Mouse (Mus musculus) CD8-positive naive resting alpha-beta T cell, adult 2 months (primary cell): ENCODE measurements around the gene Map4k3.
A peak's percentile ranks its signal among the peaks of the same experiment; 100 is the strongest.
"Not testable (repeated sequence)": the region's sequence is repeated elsewhere in the genome, so short reads cannot be mapped to it uniquely, and the experiment has no call there.

Experiments
- DNase-seq, 2 experiments: peaks; one replicate each; pipeline ENCODE4 v3.0.0; 2022; ENCODE audit warnings: low read depth in 2 of 2, low spot score in 2 of 2

Gene Map4k3

DNA sequence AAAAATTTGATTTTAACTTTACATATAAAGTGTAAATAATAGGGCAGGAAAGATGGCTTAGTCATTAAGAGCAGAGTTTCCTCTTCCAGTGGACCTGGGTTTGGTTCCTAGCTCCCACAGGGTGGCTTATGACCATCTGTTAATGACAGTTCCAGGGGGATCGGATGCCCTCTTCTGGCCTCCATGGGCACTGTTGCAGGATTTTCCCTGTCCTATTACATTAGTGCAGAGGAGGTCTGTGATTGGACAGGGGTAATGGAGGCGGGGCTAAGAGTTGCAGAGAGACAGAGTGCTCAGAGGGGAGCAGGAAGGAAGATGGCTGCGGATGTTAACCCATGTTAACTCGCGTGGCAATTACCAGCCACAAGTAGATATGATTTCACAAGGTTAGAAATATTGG, 95.4 kb downstream of the Map4k3 start:
- no peak for DNase-seq

DNA sequence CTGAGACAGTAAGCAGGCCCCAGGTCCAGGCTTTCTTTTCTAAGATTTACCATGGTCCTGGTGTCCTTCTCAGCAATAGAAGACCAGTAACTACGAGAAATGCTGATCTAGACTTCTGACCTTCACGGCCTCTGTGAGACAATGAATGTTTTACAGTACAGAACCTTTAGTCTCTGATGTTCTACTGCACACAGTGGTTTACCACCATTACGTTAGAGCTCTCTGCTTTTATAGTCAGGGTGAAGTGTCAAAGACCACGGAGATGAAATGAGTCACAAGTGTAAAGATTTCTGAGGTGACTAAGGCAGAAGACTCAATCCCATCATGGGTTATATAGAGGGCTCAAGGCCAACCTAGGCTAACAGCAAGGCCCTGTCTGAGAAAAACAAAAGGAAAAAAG, 95.9 kb downstream of the Map4k3 start:
- no peak for DNase-seq

DNA sequence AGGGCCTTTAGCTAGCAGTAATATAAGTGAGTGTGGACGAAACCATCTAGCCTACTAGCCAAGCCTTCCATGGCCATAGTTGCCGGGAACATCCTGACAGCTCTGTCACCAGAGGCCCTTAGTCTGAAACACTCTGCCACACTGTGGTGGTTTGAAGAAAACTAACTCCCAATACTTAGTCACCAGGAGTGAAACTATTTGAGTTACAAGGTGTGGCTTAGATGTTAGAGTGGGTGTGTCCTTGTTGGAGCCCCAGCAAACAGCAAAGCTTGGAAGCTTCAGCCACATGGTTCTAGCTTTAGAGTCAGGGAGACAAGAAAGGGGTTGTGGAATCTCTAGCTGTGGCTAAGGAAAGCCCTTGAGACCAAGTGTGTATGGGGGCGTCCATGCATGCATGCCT, 97.3 kb downstream of the Map4k3 start:
- DNase-seq: no peak

DNA sequence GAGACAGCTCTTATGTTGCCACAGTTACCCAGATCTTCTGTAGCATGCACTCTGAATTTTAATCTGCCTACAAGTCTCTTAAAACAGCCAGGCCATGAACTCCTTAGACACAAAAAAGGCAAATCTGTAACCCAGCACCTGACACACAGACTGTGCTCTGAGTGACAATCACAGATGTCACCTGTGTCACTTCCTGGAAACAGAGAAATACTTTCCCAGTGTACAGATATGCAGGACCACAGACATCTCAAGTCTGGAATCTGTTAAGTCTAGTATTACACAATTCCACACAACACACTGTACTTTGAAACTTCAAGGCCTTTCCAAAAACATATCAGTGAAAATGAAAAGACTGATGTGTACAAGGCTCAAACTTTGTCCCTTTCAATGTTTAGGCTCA, 103.3 kb downstream of the Map4k3 start:
- DNase-seq: no peak

DNA sequence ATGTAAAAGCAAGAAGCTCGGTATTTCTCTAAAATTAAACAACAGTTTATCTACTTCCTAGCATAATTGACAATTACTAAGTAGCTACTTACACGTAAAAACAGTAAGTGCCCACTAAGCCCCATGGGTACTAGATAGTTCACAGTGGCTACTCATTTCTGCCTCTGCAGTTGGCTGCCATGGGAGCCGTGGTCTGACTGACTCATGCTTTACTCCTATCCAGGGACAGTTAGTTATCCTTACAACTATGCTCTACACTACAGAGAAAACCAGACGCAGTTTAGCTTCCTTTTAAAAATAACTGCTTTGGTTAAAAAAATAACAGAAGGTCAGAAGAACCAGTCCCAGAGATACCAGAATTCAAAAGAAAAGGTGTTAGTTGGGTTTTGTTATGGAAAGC, 106.6 kb downstream of the Map4k3 start:
- no peak for DNase-seq

DNA sequence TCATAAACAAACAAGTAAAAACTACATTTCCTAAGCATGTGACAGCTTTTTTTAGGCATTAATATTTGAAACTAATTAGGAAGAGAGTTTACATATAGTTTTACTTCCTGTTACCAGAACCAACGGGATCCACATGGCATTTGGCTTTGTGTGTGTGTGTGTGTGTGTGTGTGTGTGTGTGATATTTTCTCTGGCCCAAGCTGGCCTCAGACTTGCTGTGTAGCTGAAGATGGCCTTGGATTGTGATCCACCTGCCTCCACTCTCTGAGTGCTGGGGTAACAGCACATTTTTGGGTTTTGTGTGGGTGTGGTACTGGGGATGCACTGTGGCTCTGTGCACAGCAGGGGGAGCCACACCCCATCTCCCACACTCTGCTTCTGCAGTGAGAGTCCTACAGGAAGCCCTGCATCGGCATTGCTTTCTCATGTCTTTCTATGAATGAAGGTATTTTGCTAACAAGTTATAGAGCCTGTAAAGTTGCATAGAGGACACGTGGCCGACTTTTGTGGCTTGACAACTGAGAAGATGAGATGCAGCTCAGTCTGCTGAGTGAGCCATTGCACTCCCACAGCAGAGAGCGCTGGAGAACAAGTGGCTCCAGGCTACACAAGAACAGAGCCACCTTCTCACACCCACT, 107.4 kb downstream of the Map4k3 start:
- peak; percentile 23 to 46 for DNase-seq

DNA sequence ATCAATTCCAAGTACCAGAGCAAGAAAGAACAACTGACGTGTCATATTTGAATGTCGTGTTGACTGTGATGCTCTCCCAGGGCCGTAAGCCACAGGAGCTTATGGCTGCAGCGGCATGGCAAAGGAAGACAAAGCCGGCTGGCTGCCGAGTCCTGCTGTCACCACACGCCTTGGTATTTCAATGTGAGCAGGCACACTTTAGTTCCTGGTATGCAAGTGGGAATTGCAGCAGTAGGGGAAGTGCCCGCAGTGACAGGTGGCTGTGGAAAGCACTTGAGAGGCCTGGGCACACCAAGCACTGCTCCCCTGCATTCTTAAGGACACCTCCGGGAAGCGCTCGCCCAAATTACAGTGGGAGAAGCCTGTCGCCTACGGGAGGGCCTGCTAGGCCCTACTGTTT, 108.7 kb downstream of the Map4k3 start:
- DNase-seq: no peak

DNA sequence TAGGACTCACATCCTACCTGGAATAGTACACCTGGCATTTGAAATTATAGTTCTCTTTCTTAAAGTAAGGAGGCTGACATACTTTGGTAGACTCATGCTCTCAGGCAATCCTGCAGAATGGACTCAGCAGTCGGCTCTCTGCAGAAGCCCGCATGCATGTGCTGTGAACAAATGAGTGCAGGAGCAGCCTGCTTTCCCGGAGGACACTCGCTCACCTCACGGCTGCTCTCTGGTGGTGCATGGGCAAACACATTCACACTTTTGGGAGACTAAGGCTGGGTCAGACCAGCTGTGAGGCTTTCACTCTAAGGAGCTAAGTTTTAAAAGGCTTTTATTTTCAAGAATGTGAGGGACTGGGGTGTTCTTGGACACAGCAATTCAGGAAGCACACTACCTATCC, 109.4 kb downstream of the Map4k3 start:
- no peak for DNase-seq

DNA sequence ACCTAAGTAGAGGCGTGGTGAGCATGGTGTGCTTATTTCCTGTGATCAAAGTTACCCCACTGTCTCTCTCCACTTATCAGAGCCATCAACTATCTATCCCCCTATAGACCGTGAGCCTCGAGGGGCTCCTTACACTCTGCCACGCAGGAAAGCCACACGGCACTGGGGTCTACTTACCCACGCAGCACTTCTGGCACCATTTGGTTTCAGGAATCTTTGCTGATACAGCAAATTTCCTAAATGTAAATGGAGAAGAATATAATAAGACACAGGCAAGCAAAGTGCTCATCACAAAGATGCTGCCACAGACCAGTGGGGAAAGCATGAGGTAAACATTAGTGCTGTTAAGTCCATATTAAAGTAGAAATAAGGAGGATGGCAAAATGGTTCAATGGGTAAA, 124.5 kb downstream of the Map4k3 start:
- DNase-seq: no peak

DNA sequence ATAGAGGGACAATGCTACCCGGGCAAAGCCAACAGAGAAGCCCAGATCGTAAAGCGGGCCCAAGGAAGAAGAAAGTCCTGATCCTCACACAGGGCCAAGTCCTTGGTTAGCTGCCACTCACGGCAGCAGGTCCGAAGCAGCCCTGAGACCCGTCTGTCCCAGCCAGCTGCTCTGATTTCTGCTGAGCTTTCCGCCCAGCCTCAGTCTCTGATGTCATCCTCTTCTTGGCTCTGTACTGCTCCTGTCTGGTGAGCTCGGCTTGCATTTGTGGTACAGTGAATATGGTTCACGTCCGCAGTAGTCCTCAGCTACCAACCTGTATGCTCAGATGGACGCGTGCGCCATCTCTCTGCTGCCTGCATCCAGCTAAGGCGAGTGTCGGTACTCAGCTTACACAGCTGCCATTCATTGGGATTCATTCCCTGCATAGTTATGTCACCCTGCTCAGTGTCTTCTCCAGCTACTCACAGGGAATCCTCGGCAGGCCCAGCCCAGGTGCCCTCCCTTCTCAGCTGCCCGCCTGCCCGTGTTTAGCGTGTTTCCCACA, 125.1 kb downstream of the Map4k3 start:
- DNase-seq: no peak

DNA sequence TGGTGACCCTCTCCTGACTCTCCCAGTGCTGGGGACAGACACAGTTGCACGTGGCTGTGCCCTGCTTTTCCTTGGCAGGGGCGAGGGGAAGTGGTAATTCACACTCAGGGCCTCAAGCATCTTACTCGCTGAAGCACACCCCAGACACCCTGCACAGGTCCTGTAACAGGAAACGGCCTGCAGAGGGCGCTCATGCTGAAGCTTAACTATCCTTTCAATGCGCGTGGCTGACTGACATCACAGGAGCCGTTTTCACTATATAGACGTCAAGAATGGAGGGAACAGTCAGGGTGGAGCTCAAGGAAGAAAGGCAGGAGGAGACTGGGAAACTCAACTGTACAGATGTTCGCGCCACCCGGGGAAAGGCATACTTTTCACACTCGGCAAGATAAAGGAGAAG, 126.9 kb downstream of the Map4k3 start:
- DNase-seq: peak in 1 of 2 experiments; percentile 12

DNA sequence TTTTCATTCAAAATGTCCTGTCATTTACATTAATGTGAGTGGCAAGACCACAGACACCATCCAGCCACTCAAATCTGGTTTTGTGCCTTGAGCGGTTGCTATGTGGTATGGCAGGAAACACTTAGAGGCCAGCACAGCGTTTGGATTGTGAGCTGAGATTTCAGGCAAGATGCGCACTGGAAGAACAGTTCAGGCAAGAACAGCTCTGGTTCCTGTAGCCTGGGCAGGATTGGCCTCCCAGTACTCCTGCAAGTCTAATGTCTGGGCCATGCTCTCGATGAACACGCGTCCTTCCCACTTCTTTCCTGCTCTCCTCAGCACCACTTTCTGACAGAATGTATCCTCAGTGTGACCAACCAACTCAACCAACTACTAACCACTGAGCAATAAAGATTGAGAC, 145.2 kb downstream of the Map4k3 start:
- no peak for DNase-seq

DNA sequence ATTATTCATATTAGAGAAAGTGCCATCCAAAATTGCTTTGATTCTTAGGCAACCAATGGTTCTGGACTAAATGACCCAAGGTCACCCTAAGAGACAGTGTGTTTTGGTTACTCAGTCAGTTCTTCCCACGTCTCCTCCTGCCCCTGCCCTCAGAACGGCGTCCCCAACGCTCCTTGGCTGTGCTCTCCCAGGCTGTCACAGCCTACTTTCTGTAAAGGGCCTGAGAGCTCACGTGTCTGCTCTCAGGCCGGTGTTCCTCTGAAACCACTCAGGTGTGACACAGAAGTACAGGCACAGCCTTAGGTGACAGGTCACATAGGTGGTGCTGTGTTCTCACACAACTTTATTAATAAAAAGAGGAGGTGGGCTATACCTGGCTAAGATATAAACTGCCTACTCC, 148.4 kb downstream of the Map4k3 start:
- DNase-seq: no peak

DNA sequence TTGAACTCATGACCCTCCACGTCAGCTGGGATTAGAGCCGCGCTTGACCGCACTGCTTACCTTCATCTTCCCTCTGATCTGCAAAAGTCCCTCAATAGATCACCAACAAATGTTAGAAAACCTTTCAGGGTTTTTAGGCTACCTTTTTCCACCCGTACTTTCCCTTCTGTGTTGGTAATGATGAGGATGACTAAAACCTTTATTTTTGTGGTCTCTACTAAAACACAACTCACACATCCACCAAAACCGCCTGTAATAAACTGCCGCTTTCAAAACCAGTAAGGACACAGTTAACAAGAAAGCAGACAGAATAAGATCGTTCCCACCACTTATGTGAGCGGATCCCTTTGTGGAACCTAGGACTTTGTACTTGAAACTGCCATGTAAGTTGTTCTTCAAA, 149.2 kb downstream of the Map4k3 start:
- no peak for DNase-seq

DNA sequence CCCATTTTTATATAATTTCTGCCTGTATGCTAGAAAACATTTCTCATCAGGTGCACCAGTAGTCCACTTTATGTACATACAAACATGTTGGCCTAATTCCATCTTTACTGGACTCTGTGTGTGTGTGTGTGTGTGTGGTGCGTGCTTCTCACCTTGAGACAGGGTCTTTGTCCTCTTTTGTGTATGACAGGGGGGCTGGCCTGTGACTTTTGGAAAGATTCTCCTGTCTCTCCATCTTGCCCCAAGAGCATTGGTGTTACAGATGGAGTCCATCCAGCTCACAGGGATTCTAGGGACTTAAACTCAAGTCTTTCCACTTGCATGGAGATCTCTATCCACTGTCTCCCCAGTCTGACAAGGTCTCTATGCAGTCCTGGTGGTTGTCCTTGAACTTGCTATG, 150.2 kb downstream of the Map4k3 start:
- no peak for DNase-seq

DNA sequence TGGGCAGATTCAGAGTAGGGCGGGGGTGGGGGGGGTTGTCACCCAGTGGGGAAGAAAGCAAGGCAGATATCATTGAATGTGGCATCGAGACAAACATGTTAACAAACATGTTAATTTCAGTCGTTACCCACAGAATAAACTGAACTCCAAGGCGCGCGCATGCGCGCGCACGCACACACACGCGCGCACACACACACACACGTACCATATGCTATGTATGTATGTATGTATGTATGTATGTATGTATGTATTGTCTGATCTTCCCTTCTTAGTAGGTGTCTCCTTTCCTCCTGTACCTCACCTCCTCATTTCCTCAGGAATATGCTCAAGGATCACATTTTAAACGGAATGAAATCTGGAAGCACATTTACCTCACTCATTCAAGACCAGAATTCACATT, 150.6 kb downstream of the Map4k3 start, which contains the start of gene Cdkl4:
Gene Cdkl4 (minus strand): TSS at position 175 of the 400 bp plus-strand sequence.
- no peak for DNase-seq

DNA sequence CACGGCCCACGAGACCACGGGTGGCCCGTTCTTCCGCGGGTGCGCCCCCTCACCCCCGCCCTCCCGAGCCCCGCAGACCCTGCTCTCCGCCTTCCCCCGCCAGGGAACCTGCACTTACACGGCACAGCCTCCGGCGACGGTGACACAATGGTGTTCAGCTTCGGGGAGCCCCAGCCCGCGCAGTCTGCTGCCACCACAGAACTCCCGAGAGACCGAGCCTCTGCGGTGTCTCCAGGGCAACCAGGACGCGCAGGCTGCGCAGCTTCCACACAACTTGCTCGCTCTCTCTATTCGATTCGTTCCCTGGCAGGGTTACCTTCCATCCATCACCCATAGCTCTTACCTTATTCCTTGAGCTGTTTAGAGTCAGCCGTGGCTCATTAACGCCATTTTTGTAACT, 151.1 kb downstream of the Map4k3 start:
- no peak for DNase-seq

DNA sequence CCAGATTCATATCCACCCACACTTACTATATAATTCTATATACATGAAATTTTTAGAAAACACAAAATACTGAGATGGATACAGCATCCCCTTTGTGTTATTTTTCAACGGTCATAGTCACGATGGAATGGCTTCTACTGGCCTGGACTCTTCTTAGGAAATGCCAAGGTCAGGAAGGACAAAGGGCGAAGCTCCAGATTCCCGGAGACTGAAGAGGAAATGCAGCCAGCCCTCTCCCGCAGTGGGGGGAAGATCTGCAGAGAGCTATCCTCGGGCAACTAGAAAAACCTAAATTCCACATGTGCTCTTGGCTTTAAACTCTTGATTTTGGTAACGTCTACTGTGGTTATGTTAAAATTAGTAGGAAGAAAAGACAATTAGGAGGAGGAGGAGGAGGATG, 153.3 kb downstream of the Map4k3 start:
- no peak for DNase-seq

DNA sequence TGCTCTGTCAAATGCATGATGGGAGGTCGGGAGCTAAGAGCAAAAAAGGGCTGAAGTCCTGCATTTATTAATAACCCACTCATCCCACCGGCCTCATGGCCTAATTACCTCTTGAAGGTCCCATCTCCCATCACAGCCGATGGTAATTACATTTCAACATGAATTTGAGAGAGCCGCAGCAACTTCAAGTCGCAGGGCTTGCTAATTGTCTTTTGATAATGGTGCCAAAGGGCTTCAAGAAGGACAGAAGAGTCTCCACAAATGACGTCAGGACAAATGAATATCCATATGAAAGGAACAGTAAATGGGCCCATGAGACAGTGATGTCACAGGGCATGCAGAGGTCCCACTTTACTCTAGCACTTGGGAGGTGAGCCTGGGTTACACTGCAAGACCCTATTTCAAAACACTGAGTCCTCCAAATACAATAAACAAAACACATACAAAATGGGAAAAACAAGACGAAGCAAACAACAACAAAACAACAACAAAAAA, 153.8 kb downstream of the Map4k3 start:
- no peak for DNase-seq

DNA sequence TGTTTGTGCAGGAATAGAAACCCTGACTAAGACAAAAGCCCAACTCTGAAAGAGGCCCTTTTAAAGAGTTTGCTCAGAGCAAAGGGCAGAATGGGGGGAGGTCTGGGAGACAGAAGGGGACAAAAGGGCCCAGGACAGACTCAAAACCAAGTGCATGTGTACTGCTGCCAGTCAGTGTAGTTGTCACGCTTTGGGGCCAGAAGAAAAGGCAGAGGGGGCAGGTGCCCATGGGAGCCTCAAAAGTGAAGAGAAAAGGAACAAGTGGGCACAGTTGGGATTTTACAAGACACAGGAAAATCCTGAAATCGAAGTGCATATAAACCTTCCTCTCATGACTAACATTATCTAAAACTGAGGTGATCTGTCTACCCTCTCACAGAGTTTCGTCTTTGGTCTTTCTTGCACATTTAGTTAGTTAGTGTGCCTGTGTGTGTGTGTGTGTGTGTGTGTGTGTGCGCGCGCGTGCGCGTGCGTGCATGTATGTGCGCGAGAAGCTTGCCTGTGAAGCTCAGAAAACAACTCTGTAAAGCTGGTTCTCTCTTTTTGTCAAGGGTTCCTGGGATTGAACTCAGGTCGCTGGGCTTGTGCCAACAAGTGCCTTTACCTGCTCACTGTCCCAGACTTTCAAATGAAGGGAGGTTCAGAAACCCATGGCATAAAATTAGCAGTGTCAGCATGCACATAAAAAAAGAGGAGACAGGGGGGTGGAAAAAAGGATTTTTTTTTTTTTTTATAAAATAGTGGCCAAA, 155.9 kb downstream of the Map4k3 start:
- no peak for DNase-seq

DNA sequence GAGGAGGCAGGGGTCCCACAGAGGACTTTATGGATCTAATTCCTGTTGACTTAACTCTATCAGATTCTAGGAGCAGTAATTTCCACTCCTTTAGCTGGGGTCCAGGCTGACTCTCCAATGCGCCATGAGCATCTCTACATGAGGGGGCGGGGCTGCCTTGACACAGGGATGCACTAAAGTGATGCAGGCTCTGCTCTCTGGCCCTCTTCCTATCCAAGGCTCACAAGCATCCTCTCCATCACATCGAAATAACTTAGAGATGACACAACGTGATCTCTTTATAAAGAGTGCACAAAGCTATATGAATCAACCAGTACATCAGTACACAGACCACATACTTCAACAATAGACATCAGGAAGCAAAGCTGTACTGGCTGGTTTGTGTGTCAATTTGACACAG, 156.8 kb downstream of the Map4k3 start:
- DNase-seq: no peak

DNA sequence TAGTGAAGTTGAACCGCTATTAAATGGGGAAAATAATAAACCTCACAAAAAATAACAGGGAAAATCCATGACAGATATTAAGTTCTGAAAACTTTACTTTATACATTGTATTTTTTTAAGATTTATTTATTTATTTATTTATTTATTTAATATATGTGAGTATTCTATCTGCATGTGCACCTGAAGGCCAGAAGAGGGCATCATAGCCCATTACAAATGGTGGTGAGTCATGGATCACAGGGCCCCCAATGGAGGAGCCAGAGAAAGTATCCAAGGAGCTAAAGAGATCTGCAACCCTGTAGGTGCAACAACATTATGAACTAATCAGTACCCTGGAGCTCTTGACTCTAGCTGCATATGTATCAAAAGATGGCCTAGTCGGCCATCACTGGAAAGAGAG, 158.6 kb downstream of the Map4k3 start:
- DNase-seq: not testable (repeated sequence)
